Mouse (Mus musculus) left cerebral cortex, adult 8-10 months (tissue): Measurements from ENCODE around the gene Tcaf3. TPM values are rescaled to one million over a fixed set of nuclear protein-coding genes. Genes with fewer than 3 reads are reported as not detected.
A peak's percentile ranks its signal among the peaks of the same experiment; 100 is the strongest.

ENCODE experiments used
- DNase-seq, 2 experiments: peaks; one replicate each; pipeline ENCODE4 v3.0.0; 2022; ENCODE audit warnings: low spot score in 2 of 2
- total RNA-seq, 4 experiments: library from RNA; stranded (reverse); gene quantifications; 2 replicates each; pipeline ENCODE4 v1.2.4; 2022

The Tcaf3 gene
- total RNA-seq = not detected

DNA sequence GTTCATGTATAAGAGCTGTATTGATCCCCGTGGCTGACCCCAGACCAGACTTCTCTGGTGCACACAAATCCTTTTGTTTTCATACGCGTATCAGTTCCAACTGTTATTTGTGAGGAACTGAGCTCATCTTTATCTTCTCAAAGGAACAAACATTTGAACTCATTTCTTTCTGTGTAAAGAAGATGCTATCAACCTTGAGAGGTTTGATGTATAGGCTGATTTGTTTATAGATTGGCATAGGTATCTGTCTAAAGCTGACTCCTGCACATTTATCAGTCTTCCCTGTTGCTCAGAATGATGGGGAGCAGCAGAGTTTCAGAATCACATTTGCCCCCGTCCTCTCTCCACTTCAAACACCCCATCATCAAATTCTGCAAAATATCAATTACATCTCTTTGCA lies at the start of gene Tcaf3:
Gene Tcaf3 (minus strand): TSS at position 101 of the 400 bp plus-strand sequence.
- DNase-seq = no peak

DNA sequence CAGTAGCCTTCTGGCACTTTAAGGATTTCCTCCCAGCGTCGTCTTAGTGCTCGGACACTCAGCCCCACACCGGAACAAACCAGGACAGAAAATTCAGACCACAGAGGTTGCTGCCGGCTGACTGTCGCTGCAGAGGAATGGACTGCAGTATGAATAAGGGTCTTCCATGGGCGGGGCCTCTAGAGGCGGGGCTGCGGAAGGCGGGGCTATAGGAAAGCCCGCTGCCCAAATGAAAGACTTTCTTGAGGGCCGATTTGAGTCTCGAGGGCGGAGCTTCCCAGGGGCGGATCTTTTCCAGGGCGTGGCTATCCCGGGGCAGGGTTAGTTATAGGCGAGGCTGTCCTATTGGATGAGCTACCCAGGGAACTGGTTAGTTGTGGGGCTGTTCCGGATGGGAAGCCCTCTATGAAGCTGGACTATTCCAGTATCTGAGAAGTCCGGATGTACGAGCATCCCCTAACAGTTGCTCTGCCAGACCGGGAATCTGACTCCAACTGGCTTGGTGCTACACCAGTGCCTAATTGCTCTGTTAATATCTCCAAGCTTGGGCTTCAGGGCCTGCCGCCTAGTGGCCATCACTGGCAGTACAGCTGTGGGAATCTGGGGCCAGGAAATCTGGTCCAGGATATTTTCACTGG lies 47.5 kb upstream of the Tcaf3 start, which contains the start of gene Tcaf2:
Gene Tcaf2 (minus strand): TSS at position 343 of the 638 bp plus-strand sequence.
- peak; percentile 18 to 56 for DNase-seq

DNA sequence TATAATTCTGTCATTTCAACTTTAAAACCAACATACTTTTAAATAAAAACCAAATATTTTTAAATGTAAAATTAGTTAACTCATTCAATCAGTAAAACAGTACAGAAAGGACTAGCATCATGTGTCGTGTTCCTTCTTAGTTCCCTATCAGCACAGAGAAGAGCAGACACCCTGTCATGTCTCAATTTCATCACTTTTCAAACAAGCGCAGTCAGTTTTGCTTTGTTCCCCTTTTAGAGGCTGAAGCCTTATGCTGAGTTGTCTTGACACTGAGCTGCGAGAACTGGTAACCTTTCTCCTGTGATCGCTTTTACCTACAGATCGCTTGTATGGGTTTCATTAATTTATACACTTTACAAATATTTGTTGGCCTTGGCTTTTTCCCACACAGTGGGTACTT lies 36.9 kb upstream of the Tcaf3 start:
- DNase-seq = no peak

DNA sequence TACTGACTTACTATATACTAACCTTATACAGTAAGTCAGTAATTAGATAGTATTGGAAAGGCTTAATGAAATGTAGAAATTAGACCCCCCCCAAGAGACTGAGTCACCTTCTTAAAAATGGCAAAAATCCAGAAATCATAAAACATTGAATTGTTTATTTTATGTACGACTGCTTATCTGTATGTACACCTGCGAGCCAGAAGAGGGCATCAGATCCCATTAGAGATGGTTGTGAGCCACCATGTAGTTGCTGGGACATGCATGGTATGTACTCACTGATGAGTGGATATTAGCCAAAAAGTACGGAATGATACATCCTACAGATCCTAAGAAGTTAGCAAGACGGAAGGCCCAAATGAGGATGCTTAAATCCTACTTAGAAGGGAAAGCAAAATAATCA lies 33.9 kb upstream of the Tcaf3 start:
- DNase-seq = no peak

DNA sequence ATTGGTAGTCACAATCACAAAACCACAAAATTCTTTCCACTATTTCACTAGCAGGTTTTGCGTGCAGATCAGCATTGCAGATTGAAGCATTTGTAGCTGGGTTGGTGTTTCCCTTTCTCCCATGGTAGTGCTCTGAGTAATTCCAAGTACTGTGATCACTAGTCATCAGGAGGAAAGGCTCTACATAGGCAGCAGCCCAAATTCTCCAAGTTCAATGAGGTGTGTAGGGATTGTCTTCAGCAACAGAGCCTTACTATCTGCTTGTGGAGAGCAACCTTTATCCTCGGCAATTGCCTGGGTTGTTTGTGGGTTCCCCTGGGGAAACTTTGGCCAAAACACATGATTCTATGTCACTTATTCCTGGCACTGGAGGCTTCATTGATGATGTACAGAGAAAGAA lies 19.4 kb upstream of the Tcaf3 start:
- DNase-seq = no peak

DNA sequence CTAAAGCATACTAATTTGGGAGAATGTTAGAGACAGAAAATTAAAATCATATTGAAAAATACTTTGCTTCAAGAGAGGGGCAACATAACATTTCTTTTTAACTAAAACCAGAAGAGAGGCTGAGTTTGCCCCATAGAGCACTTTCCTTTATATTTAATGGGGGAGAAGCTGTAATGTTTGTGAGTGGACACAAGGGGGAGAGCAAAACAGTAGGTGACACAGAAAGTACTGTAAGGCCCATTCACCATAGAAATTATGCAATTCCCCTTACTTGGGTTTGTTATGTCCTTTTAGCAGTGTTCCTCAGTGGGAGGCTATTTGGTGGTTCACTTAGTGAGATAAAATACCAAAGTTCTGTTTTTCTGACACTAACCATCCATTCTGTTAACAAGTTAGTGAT lies 14.7 kb upstream of the Tcaf3 start:
- DNase-seq = no peak

DNA sequence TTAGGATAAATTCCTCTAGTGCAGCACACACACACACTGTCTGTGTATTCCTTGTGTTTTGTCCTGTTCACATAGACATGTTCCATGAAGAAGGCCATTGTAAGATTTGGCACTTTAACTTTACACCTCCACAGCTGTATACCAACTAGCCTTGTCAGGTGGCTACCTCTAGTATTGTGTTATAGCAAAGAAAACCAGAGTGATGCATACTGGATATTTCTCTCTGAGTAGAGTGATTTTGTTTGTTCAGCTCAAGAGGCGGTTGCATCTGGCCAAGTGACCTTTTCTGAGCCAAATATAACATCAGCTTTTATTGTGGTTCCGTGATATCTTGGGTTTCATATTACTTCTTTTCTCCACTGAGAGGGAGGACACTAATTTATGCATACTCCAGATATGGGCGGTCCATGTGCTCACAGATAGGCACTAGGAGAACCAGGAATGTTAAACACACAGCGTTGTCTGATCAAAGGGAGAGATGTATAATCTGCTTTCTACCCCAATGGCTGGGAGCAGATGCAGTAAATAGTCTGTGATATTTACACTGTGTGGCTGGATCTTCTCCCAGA lies 13.5 kb upstream of the Tcaf3 start:
- no peak for DNase-seq

DNA sequence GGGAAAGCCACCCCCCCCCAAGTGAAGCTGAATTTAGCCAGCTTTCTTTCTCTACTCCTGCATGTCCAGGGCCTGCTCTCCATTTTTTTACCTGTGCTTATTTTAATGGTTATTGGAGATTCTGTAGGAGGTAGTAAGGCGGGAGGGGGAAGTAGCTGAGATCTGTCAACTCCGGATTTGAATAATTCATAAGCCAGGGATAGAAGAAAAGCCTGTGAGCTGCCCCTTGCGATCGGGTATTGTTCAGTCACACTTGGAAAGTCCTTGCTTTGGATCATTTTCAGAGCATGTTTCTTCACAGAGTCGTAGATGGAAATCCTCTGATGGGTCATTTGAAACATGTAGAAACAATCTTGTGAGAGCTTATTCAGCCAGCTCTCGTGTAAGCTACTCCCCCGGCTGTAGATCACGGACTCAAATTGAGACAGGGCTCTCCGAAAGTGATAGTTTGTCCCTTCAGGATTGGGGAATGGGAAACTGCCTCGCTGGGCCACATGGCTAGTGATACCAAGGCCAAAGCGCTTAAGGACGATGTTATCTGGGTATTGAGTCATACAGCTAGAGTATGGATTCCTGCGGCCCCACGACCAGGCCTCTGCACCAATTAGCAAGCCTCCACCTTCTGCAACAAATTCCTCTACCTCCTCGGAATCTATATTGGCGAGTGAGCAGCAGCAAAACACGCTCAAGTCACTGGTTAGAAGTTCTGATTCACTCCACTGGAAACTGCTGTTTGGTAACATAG lies 4.2 kb downstream of the Tcaf3 start:
- no peak for DNase-seq

DNA sequence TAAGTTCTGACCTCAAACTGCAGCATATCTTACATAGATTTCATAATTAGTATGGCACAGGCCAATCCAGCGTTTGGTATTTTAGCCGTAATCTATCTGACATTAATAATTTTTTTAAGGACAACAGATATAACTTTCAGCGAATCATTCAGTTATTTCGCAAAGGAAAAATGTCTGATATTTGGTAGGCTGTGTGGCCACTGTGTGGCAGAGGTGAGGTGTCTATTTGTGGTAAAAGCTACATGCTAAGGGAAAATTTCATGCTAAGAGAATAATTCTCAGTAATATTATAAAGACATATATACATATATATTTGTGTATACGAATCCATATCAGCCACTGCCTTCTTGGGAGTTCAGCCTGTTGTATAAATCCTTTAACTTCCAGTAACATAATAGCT lies 10.9 kb downstream of the Tcaf3 start:
- DNase-seq = no peak

DNA sequence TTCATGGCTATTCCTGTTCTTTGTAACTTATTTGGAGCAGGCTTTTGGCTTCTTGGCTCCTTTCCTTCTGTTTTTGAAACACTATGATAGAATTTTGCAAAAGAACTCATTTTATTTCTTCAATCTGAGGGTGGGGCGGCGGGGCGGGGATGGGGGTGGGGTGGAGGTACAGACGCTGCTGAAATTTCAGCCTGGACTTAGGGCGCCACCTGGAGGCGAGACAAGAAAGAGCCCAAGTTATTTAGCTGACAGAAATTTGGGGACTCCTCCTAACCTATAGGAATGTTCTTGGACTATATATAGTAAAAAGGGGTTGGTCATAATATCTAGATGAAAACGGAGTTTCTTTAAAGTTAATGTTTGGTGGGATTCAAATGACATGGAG lies 14.0 kb downstream of the Tcaf3 start:
- DNase-seq = peak; percentile 12 to 36

DNA sequence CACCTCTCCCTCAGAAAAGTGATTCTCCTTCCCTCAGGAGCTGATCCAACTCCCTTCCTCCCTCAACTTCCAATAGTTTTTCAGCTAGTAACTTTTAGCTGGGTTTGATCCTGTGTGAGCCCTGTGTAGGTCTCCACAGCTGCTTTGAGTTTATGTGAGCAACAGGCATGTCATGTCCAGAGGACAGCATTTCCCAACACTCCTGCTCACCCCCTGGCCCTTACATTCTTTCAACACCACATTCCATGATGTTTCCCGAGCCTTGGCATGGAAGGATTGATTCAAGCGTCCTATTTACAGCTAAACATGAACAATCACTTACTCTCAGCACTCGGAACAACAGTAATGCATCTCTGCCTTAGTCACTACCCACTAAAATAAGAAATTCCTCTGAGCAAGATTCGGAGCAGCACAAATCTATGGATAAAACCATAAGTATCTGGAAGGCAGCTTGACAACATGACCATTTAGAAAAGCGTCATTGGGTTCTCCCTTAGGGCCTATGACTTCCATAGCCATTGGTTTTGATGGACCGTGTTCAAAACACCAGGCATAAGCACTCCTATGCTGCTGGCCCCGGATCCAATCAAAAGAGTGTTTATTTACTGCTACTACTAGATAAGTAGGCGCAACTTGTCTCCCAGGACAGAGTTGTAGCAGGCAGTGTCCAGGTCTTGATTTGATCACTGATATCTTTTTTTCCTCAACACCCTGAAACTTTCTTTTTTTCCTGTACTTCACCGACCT lies 14.6 kb downstream of the Tcaf3 start:
- no peak for DNase-seq

DNA sequence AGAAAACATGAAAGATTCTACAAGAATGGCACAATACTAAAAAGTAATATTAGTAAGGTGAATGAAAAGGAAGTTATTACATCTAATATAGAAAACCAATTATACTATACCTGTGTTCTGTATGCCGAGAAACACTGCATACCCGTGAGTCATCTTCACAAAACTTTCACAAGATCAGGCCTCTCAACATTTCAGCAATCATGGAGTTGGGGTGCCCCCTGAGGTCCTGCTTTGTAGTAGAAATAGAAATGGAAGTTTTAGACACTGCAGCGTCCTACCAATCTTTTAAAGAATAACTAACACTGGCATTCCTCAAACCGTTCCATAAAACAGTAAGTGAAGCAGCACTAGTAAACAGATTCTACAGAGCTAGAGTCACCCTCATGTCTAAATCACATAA lies 18.8 kb downstream of the Tcaf3 start:
- DNase-seq = no peak

DNA sequence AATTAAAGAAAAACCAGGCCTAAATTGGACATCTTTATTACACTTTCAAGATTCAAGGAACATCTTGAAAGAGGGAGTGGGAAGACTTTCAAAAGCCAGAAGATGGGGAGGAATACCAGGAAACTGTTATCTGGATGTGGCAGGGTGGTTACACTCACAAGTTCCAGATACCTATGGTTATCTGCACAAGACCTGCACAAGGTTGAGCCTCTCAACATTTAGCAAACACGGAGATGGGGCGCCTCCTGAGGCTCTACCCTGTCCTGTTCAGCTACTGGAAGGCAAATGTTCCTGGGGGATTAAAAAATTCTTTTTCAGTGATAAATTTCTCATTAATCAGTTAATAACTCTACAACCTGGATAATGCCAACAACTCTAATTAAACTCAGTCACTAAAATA lies 20.1 kb downstream of the Tcaf3 start:
- DNase-seq = no peak

DNA sequence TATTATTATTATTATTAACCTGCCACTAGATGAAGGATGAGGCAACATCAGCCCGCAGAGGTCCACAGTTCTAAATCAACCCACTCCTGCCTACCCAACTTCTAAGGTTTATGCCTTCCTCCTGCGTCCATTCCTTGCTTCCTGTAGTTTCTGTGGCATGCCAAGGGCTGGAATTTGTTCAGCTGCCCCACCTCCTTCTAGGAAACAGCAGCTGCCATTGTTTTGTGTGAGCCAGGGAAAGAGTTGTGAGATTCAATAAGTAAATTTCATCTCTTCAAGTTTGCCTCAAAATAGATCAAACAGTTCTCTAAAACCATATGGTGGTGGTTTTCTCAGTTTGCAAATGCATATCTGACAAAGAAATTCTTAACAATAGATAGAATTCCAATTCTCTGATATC lies 29.3 kb downstream of the Tcaf3 start:
- peak in 1 of 2 experiments; percentile 14 for DNase-seq

DNA sequence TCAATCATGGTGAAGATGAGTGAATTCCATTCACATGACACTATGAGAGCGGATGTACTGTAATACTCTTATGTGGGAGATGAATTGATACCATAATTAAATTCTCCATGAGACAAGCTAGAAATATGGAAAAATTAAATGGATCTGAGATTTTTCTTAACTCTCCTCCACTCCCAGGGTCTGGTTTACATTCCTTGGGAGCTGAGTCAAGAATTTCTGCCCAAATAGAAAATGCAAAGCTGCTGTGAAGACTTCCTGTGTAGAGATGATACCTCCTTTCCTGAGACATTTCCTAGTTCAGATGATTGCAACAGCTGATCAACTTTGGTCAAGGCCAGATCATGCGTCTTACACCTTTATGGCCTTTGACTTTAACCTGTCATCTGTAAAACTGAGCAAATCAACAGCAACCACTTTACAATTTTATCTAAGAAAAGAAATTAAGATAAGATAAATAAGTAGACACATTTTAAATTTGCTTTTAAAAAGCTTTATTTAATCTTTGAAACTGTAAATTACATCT lies 31.4 kb downstream of the Tcaf3 start:
- DNase-seq = no peak

DNA sequence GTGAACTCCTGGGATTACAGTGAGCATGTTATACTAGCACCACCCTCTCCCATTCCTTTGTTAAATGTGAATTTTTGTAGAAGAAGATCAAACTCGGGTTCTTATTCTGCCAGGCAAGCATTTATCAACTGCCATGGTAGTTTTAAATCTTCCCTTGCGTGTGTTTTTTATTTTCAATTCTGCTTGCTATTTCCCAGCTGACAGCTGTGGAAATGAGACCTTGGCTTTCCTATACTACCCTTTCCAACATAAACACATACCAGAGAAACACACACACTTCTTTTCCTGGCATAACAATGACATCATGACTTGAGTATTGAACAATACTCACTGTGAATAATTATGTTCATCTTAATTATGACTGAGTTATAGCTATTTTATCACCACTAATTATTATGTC lies 35.2 kb downstream of the Tcaf3 start:
- DNase-seq = no peak

DNA sequence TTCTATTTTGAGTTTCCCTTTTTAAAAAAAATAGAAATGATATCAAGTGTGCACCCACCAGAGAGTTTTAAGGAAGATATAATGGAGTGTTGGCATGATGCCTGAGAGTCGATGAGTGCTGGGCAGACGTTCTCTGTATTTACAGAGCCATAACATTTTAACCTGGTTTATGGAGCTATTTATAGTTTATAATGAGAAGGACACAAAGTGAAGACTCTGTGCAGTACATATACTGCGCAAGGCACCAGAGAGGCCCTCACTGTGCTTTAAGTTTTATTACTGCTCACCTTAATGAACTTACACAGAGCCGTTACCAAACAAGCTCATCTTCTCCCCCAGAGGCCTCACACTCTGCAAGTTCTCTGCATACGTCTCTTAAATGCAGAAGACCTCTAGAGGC lies 36.6 kb downstream of the Tcaf3 start:
- no peak for DNase-seq

DNA sequence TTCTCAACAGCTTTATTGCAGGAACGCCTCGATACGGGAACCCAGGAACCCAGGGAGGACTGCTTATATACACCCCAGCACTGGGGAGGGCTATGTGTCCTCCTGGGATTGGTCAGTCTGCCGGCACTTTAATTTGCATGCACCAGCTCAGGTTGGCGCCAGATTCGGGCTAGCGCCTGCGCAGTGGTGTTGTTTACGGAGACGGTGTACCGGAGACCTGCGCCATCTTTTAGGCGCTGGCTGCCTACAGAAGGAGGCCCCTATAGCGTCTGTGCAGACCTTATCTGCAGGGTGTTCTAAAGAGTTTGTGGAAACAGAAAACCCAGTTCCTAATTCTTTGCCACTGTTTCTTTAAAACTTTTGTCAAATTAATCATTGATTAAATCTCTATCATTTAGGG lies 38.9 kb downstream of the Tcaf3 start:
- DNase-seq = no peak

DNA sequence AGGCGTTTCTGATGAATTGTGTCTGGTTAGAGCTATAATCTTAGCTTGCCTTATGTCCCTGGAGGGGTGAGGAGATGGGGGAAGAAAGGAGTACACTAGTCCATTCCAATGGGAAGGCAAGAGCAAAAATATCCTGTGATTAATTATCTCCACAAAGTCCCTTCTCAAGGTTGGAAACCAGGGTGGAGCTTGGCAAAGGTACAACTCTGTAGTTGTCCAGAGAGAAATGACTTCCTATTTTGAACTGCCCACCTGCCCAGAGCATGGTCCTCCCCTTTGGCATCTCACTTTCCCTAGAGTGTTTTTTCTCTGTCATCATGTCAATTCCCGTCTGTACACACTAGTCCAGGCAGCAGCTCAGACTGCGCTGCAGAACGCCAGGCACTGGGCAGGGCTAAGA lies 50.0 kb downstream of the Tcaf3 start, which contains the start of gene Olfr455:
Gene Olfr455 (minus strand): TSS at position 127 of the 400 bp plus-strand sequence.
- DNase-seq = no peak

DNA sequence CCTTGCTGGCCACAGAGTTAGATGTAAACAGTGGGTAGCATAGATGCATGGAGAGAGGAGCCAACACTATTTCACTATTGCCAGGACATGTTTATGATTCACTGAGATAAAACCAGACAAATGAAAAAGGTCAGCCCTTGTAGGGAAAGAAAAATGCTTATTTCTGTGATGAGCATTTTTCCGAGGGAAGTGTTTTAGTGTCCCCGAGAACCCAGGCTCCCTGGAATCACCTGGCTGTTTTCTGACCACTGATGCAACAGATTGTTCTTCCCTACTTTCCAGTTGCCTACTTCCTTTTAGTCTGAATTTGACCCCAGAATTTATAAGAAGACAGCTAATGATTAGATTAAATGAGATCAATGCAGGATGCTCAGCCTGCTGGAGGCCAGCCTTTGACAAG lies 51.3 kb downstream of the Tcaf3 start:
- DNase-seq = no peak

DNA sequence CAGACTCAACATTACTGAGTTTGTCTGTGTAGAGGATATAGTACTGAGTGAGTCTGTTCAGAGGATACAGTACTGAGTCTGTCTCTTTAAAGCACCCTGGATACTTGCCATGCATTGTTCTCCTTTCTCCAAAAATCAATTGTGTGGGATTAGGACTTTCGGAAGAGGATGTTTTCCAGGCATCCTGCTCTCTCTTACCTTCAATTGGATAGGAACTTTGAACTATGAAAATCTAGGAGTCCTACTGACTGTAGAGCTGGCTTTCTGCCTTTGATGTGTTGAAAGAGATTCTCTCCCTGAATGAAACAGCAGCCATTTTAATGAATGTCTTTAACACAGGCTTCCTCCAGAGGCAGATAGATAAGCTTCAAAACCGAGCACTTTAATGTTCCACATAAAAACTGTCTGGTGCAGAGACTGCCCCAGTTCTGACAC lies 52.0 kb downstream of the Tcaf3 start:
- DNase-seq = no peak

DNA sequence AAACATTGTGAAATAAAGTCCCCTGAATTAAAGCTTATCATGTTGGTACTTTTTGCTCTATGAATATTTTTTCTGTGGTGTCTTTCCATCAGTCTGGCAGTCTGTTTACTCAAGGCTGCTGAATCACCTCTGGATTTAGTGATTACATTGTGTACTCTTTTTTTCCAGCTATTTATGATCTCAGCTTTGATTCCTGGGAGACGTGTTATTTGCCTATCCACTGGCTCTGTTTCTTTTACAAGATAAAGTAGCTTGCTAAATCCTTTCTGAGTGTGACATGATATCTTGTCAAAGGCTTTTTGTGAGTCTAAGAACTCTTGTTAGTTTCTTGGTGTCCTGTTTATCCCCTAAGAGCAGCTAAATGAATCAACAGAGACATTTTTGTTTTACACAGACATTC lies 52.6 kb downstream of the Tcaf3 start:
- DNase-seq = no peak
